Mouse (Mus musculus) adipocyte (in vitro differentiated cells): ENCODE data around the gene Kirrel.

Experiments
- DNase-seq: peaks from one replicate; pipeline ENCODE4 v3.0.0-alpha.2; 2016; ENCODE audit warnings: low spot score

Kirrel gene

DNA sequence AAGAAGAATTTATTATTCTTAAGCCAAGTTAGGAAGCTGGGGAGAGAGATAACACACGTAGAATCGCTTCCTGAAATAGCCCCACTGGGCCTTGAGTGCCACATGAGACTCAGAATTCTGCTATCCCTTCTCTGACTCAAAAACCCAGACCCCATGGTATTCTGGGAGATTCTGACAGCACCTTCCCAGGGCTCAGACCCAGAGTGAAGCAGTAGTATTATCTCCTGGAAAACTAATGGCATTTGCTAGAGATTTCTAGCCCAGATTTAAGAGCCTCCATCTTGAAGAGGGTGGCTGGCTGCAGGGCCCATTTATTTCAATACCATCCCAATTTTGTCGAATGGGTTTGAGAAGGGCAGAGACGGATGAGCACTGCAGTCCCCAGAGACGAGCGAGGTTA lies 6.9 kb downstream of the Kirrel start:
- DNase-seq, result no peak

DNA sequence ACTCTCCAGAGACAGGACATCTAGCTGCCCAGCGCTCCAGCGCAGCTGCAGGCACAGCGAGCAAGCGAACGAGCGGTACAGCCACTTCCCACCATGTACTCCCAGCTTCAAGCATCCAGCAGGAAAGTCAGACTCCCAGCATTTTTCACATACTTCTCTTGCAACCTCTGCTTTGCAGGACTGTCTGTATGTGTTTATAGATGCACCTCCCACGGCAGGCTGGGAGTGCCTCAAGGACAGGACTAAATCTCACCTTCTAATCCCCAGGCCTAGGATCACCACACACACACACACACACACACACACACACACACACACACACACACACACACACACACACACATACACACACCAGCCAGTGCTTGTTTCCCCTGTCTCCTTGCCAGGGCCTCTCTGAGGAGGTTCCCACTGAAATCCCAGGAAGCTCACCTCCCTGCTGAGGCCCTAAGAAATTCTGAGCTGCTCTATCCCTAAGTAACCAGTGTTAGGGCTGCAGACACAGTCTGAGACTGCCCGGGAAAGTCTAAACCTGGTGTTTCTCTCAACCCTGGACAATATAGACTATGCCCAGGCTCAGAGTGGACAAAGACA lies 9.2 kb downstream of the Kirrel start:
- DNase-seq, result peak; percentile 54

DNA sequence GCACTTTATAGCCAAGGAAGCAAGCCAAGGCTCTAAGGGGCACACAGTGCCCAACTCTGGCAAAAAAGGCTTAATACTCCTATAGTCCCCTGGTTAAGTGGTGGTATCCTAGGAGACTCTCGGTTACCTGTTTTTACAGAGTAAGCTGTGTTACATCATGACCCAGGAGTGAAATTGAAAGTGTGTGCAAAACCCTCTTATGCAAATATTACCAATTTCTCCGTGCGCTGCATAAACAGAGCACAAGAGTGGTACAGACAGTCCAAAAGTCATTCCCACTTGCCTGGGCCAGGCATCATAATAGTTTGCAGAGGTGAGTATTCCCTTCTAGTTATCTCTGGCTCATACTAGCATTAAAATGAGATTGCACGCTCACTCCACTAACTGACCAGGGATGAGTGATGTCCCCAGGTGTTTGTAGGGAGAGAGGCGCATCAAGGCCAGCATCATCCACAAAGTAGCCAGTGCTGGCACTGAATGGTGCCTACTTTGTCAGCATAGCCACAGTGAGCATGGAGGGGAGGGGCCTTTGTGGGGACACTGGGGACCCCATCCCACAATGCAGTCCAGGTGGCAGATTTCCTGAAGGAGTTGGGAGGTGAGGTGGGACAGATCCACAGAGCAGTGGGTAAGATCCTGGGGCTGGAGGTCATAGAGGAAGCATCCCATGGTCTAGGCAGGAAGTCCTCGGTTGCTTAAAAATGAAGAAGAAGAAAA lies 10.3 kb downstream of the Kirrel start:
- no peak for DNase-seq

DNA sequence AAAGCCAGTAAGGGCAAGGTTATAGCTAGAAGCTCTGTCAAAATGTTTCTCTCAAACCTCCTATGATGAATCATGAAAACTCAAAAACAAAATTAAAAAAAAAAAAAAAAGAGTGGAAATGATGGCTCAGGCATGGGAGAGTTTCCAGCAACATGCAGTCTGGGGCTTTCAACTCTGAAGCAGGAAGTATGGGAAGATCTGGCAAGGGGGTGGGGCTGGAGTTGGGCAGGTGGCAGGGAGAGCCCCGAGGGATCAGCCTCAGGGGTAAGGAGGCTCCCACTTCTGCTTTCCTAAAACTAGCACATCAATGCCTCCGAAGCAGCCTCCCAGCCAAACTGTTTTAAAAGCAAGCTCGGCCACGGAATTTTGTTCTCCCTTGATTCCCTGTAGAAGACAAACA lies 11.4 kb downstream of the Kirrel start:
- no peak for DNase-seq

DNA sequence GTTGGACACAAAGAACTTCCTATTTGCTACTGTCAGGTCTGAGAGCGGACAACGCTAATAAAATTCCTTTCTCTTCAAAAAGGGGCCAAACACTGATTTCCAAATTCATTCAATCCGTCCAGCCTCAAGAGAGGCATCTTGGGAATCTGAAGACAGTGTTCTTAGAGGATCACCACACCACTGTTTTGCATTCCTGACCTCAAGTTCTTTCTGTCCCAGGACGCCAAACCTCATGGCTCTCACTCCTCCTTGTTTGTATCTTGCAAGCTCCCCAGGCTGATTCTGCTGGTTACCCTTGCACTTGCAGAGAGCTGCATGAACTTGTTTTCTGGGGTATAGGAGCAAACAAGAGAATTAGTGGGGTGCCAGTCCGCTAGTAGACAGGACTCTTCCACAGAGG lies 12.2 kb downstream of the Kirrel start:
- no peak for DNase-seq

DNA sequence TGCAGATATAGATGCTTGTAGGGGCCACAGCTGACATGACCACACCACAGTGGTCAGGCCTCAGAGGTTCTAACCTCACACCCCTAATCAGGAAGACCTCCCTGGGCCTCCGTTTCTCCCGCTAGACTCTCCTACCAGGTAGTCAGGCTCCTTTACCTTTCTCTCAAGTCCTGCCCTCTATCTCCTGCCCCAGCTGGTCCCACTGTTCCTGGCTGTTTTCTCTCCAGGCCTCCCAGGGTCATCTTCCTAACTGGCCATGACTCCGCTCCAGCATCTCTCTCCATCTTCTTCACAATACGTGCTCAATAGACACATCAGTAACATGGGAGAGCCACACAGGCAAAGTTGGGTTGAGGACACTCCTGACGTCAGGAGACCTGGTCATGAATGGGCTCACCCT lies 12.9 kb downstream of the Kirrel start:
- DNase-seq, result no peak

DNA sequence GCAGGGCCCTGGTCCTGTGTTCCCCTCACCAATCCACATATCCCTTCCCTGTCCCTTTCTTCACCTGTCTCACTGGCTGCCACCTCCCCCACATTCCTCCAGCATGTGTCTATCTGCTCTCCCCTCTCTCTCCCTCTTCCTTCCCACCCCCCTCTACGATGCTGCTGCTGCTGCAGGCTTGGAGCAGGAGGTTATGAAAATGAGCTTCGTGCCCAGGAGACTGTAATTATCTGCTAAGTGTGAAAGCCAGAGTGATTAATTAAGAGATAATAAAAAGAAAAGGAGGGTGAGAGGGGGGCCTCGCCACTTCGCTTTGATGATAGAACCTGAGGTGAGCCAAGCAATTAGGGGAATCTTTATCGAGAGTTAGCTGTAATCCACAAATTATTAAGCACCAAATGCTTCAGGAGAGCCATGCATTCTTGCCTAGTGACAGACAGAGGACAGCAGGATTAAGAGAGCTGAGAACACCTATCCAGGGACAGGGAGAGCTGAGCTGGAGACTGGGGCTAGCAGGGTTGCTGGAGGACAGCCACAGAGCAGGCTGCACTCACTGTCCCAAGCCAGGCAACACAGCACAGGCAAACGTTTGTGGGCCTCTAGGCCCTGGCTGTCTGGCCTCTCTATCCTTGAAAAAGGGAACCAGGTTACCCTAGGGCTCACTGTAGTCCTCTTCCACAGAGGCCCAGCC lies 13.6 kb downstream of the Kirrel start:
- DNase-seq, result no peak

DNA sequence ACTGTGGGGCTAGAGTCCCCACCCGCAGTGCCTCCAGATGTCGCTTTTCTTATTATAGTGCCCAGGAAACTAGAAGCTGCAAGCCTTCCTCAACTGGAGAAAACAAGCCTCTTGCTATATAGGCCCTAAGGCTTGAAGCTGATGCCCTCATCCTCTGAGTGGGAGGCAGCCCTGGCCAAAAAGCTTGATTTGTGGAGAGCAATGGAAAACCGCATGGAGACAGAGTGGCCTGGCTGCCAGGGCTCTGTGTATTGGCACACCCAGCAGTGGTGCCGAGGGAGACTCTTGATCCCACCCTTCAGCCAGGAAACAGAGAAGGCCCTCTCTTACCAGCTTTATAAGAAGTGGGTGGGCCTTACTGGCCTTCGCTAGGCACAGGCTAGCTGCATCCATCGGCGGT lies 15.4 kb downstream of the Kirrel start:
- no peak for DNase-seq

DNA sequence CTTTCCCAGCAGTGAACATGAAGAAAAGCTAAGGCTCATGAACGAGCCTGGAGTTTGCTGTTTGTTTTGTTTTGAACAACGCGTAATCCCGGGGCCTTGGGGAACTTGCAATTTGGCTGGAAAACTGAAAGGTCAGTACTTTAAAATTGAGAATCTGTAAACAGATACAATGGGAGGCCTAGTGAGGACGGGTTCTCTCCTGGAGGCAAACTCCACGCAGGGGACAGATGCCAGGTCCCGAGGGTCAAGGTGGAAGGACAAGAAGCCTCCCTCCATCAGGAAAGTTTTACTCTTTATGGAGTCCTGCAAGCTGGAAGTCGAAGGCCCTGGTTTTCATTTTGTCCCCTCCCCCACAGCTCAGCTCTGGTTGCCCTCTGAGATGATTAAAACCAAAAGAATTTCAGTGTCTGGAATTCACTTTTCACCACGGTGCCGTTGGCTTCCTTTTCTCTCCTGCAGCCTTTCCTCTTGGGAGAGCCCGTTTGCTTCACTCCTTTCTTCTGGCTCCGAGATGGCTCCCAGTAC lies 16.7 kb downstream of the Kirrel start:
- peak; percentile 86 for DNase-seq

DNA sequence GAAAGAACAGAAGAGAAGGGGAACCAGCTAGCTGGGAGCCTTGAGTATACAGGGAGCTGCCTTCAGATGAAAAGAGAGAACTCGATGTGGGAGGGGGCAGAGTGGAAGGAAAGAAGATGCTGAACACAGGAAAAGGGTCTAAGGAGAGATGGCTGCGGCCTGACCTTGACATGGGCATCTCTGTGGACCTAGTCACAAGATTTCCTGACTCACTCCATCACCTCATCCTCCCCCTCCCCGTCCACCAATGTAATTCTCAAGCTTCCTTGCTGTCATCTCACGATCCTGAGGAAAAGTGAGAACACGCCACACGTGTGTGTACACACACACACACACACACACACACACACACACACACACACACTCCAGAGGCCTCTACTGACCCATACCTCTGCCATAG lies 17.2 kb downstream of the Kirrel start:
- no peak for DNase-seq

DNA sequence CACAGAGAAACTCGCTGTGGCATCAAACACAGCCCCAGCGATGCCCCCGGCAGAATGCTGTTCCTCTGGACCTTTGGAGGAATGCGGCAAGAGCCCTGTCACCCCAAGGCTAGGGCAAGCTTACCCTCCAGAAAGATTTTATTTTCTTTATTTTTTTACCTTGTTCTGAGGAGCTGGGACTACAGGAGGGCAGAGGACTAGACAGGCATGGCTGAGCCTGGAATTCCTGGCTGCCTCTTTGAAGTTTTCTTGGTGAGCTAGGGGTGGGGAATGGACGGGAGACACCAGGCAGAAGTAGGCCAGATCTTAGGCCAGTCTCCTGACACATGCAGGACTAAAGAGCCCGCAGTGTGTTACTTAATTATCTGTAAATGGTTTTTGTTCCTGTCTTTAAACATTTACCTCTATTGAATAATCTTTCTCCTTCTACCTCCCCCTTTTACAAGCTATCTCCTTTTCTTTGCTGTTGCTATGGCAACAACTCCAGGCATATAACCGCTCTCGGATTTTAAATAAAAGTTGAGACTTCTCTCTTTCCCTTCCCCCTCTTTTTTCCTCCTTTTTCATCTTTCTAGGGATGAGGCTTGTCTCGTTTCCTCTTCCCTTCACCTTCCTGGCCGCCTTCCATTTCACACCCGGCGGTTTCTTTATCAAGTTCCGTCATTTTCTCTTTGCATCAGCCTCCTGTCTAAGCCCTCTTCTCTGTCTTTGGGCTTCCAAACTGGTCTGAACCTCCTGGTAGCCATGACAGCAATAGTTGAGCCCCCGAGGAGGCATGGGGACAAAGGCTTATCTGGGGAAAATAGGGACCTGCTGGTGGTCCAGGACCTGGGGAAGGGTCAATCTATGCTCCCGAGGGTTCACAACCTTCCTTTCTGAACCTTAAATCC lies 19.9 kb downstream of the Kirrel start:
- no peak for DNase-seq

DNA sequence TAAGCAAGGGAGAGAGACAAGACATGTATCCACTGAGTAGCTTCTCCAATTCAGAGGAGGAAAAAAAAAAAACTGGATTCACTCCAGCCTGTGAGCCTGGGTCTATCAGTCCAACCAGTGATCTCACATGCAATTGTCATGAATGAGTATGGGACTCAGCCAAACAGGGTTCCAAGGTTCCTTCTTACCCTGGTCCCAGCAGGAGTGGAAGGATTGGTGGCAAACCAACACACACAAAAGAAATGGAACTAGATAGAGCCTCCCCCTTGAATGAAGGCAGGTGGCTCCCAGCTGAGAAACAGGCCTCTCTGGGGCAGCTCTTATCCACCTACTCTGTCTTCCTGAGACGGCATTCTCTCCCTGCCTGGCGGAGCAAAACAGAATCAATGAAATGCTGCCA lies 21.5 kb downstream of the Kirrel start:
- peak; percentile 39 for DNase-seq

DNA sequence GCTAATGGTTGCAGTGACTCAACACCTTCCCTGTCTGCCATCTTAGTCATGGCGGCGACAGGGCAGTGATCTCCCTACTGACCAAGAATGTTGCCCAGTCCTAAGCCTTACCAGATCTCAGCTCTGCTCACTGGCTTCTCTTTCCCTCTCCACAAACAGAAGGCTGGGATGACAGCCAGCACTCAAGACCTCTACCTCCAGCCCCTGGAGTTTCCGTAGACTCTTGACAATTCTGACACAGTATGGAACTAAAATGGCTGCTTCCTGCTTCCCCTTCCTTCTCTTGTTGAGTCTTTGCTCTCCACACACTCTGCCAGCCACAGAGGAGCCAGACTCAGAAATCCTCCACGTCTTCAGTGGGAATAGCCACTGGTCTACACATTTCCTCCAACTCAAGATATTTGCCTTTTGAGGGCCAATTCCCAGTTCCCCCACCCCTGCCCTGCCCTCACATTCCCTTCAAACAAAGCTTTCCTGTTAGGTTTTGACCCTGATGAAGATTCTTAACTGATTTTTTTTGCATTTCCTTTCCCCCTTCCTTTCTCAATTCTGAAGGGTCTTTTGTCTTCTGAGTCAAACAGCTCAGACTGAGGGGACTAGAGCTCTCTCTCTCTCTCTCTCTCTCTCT lies 22.3 kb downstream of the Kirrel start:
- no peak for DNase-seq

DNA sequence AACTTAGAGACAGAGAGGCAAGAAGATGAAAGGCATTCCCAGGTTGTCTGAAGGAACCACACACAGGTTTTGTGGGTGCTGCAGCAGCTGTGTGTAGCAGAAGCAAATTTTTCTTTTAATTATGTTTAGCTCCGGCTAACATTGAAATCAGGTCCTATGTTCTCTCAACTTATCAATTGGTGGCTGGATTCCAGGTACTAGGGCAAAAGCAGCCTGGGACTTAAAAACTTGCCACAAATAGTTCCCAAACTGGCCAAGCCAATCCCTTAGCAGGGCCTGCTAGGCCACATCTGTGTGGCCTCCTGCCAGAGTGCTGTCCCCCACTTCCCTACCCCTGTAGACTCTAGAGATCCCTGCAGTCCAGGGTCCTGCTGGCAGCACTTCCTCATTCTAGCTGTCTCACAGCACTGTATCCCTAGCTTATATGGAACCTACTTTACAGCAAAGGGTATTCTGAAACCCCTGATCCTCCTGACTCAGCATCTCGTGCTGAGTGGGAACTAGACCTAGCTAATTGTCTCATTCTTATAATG lies 23.2 kb downstream of the Kirrel start:
- DNase-seq, result peak; percentile 60

DNA sequence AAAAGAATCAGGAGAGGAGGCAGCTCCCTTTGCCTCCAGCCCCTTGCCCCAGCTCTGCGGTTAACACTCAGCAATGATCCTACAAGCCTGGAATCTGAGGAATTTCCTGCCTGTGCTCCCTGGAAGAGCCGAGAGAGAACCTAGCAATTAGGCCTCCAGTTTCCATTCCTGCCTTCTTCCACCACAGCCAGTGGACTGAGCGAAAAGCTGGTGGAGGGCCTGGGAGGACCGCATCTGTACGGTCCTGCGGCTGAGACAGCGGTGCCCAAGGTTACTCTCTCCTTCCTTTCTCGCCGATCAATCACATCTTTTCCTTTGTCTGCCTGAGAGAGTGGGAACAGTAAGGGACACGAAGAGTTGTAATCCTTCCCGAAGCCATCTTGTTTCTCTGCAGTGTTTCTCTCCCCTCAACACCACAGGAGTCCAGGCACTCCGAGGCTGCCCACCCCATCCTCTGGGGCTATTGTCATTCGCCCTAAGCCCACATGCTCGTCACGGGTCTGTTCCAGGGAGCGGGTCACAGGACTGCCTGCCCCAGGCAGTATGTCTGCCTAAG lies 23.8 kb downstream of the Kirrel start:
- DNase-seq, result peak; percentile 77

DNA sequence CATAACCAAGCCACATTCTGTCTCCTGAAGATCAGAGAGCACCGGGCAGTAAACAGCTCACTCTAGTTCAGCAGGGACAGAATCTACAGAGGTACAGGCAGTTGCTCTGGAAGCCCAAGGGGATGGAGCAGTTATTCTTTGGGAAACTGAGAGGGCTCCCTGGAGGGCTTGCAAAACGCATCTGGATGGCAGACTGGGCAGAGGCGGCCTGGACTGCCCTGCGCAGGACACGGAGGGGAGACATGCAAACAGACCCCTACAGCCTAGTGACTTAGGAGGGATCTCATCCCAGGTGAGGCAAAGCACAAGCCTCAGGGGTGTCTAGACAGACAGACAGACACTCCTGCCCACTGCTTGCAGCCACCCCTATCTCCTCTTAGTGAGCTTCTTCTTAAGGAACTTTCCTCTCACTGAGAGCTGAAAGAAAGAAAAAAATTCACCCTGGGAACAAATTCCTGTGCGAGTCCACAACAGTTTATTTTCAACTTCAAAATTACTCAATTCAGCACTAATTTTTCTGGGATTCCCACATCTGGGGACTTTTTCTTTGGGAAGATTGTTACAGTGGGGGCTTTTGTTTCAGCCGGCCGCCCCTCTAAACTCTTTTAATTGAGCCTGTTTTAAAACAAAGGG lies 24.4 kb downstream of the Kirrel start:
- DNase-seq, result peak; percentile 48

DNA sequence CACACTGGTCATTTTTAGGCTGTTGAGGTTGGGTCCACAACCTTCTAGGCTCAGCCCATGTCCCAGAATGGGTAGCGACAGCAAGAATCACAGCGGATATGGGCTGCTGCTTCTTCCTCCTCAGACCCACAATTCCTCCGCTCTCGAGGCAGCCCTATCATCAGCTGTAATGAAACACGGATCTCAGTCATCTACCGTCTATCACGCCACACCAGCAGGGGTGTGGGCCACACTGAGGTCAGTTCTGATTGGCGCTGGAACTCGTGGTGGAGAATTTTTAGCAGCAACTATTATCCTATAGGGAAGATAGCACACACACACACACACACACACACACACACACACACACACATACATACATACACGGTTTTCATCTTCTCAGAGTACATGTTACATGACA lies 25.1 kb downstream of the Kirrel start:
- DNase-seq, result no peak

DNA sequence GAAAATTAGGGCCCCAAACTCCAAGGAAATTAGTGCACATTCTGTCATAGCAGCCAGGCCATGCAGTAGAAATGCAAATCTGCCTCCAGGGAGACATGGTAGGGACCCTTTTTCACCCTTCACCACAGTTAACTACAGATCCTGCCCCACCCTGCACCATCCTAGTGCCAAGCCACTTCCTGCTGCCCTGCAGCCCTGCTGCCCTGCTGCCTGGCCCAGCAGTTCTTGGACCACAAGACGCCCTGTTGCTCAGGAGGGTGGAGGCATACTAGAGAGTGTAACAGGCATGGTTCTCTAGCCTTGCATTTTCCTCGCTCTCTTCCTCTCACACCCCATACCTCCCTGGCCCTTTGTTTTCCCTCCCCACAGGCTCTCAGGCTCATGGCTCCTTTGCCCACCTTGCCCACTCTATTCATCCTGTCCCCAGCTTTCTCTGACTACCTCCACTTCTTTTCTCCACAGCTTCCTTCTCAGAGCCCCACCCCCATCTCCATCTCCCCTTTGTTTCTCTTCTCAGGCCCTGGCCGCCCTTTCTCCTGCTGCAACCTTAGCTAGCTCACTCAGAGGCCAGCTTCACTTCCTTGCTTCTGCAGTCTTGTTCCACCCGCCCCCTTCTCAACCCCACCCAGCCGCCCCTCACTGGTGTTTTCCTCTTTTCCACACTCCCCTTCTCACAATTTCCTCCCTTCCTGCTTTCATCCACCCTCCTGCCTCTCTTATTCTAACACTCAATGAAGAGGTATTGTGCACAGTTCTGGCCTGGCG lies 29.9 kb downstream of the Kirrel start:
- DNase-seq, result no peak

DNA sequence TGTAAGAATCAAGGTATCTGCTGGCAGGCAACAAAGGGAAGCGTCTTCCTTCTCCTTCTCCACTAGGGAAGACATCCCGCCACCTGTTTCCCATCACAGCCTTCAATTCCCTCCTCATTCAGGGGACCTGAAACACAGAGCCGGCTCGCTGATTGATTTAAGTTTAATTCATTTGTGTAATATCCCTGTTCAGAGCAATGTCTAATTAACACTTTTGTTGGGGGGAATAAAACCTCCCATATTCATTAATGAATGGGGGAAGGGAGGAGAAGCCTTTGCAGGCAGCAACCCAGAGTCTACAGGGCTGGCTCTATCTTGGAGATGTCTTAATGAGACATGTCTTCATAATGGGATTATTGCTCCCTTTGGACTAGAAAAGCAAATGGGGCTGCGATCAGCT lies 34.3 kb downstream of the Kirrel start:
- no peak for DNase-seq

DNA sequence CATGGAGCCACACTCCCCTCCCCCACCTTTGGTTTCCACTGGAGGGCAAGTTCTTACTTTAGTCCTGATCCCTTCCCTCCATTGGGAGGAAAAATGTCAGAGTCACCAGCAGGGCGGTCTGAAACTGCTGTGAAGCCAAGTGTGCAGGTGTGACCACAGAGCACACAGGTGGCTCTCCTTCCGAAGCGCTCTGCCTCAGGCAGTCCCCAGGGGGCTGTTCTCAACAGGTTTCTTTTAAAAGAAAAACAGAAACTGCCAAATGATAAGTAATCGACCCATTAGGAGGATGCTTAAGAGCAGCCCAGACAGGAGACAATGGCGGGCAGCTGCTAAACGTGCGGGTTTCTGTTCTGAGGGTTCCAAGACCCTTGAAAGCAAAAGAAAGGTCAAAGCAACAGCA lies 37.8 kb downstream of the Kirrel start:
- no peak for DNase-seq
